Mouse (Mus musculus) heart, embryonic 11.5 days (tissue): ENCODE measurements around the gene Cdhr2. TPM values are rescaled to one million over a fixed set of nuclear protein-coding genes. Genes with fewer than 3 reads are reported as not detected.

Source experiments
- ATAC-seq: fragments of 200-750 bp; cut with Nextera tagmentation; replicated peaks from 2 replicates; pipeline ENCODE4 v1.8.0; 2017; ENCODE audit warnings: moderate library complexity; ENCODE audit not compliant: insufficient number of reproducible peaks, low FRiP score, low TSS enrichment
- H3K27ac ChIP-seq: fragments of 300-500 bp; sonication (generic); 2 replicates; pipeline ENCODE4 v1.5.1; 2014; ENCODE audit warnings: mild to moderate bottlenecking, low read depth, low read length
- H3K27me3 ChIP-seq: fragments of 300-500 bp; sonication (generic); 2 replicates; pipeline ENCODE4 v1.6.1; 2014; ENCODE audit warnings: mild to moderate bottlenecking, low read length, mixed read lengths; ENCODE audit not compliant: control insufficient read depth, insufficient read depth
- H3K36me3 ChIP-seq: fragments of 300-500 bp; sonication (generic); 2 replicates; pipeline ENCODE4 v1.6.1; 2014; ENCODE audit warnings: mild to moderate bottlenecking, low read length, moderate library complexity, mixed read lengths; ENCODE audit not compliant: control insufficient read depth, insufficient read depth
- H3K4me1 ChIP-seq: fragments of 300-500 bp; sonication (generic); 2 replicates; pipeline ENCODE4 v1.6.1; 2014; ENCODE audit warnings: low read length; ENCODE audit not compliant: control insufficient read depth, insufficient read depth
- H3K4me2 ChIP-seq: fragments of 300-500 bp; sonication (generic); 2 replicates; pipeline ENCODE4 v1.6.1; 2014; ENCODE audit warnings: mild to moderate bottlenecking, moderate library complexity
- H3K4me3 ChIP-seq: fragments of 300-500 bp; sonication (generic); 2 replicates; pipeline ENCODE4 v1.5.1; 2014; ENCODE audit warnings: low read depth, low read length
- H3K9ac ChIP-seq: fragments of 300-500 bp; sonication (generic); 2 replicates; pipeline ENCODE4 v1.6.1; 2014; ENCODE audit warnings: mild to moderate bottlenecking, low read depth, low read length, moderate library complexity
- H3K9me3 ChIP-seq: fragments of 300-500 bp; sonication (generic); replicated peaks from 2 replicates; pipeline ENCODE4 v1.6.1; 2016; ENCODE audit warnings: low read length; ENCODE audit not compliant: control insufficient read depth
- WGBS: fragments of 180-500 bp; shearing (Covaris S2); extraction: QIAGEN DNeasy Blood & Tissue Kit; methylation state at CpG from one replicate; pipeline ENCODE4 v1.1.7; 2014; ENCODE audit not compliant: insufficient replicate concordance; 5-methylcytosine and 5-hydroxymethylcytosine counted together
- polyA plus RNA-seq: library from polyadenylated mRNA; unstranded; fragments of >200 nt; fragmentation: Nextera tagmentation; extraction: Ambion mirVana; gene quantifications from 2 replicates; pipeline ENCODE4 v1.2.1, GENCODE M21; 2014

The Cdhr2 gene
- polyA plus RNA-seq, 1 experiment from 2014 or later: 0.04 TPM

GRCm38 (mm10) chr13:54758045-54758755 is 56.9 kb downstream of the Cdhr2 start:
- H3K27ac ChIP-seq: no peak overlapping the region
- H3K4me1 ChIP-seq: peaks cover 8% of the 10 kb centered on the region; the same call in 1 of the 2 replicates
- H3K9me3 ChIP-seq: no peaks in the 10 kb centered on the region
- WGBS: under 1% methylated on average over 43 of the region's 43 CpGs
- H3K4me2 ChIP-seq: peak overlapping the region; percentile 66
- H3K36me3 ChIP-seq: no peaks in the 10 kb centered on the region
- peak overlapping the region; percentile 37 for H3K4me3 ChIP-seq
- H3K27me3 ChIP-seq: peaks cover 53% of the 10 kb centered on the region
- peak; percentile 70 for ATAC-seq
- H3K9ac ChIP-seq: no peak overlapping the region

GRCm38 (mm10) chr13:54758756-54759470 is 57.7 kb downstream of the Cdhr2 start:
- H3K4me2 ChIP-seq: peak overlapping the region; percentile 66
- WGBS: under 1% methylated on average over 29 of the region's 29 CpGs

GRCm38 (mm10) chr13:54759496-54759895 is 58.2 kb downstream of the Cdhr2 start:
- no peak for ATAC-seq
- Histone ChIP-seq H3K36me3 (no peaks in the 10 kb centered on the region), H3K27ac (no peak overlapping the region), H3K4me3 (no peak overlapping the region), H3K4me1 (peaks cover 8% of the 10 kb centered on the region; the same call in 1 of the 2 replicates), H3K9me3 (no peaks in the 10 kb centered on the region), H3K9ac (no peak overlapping the region), H3K27me3 (peaks cover 66% of the 10 kb centered on the region), H3K4me2 (no peak overlapping the region)
- 21% methylated on average over 7 of the region's 7 CpGs for WGBS

More at GRCm38 (mm10) chr13:54758756-54759470, 57.7 kb downstream of the Cdhr2 start:
- no peak for ATAC-seq
- Histone ChIP-seq H3K36me3 (no peaks in the 10 kb centered on the region), H3K27ac (no peak overlapping the region), H3K9ac (no peak overlapping the region), H3K4me1 (peaks cover 8% of the 10 kb centered on the region; the same call in 1 of the 2 replicates), H3K9me3 (no peaks in the 10 kb centered on the region), H3K27me3 (peaks cover 60% of the 10 kb centered on the region), H3K4me3 (peak overlapping the region; percentile 37)

GRCm38 (mm10) chr13:54760164-54760795 is 59.0 kb downstream of the Cdhr2 start:
- Histone ChIP-seq H3K4me3 (no peak overlapping the region), H3K27me3 (peaks cover 74% of the 10 kb centered on the region), H3K27ac (no peak overlapping the region), H3K4me2 (no peak overlapping the region), H3K9me3 (no peaks in the 10 kb centered on the region), H3K4me1 (peaks cover 8% of the 10 kb centered on the region; the same call in 1 of the 2 replicates), H3K9ac (no peak overlapping the region), H3K36me3 (no peaks in the 10 kb centered on the region)
- ATAC-seq: no peak
- WGBS: 54% methylated on average over 8 of the region's 8 CpGs

- Histone ChIP-seq H3K9ac (no peak overlapping the region), H3K27me3 (peaks cover 77% of the 10 kb centered on the region), H3K4me3 (no peak overlapping the region), H3K9me3 (no peaks in the 10 kb centered on the region), H3K36me3 (no peaks in the 10 kb centered on the region), H3K27ac (no peak overlapping the region), H3K4me2 (no peak overlapping the region), H3K4me1 (peaks cover 8% of the 10 kb centered on the region; the same call in 1 of the 2 replicates)
- ATAC-seq: no peak
- WGBS: 77% methylated on average over 7 of the region's 7 CpGs
Measured at GRCm38 (mm10) chr13:54760906-54761305, 59.6 kb downstream of the Cdhr2 start.

- peak overlapping the region; percentile 34 for H3K4me3 ChIP-seq
- peaks cover 6% of the 10 kb centered on the region; the same call in 1 of the 2 replicates for H3K4me1 ChIP-seq
- no peaks in the 10 kb centered on the region for H3K9me3 ChIP-seq
- H3K27me3 ChIP-seq: peaks cover 68% of the 10 kb centered on the region
- no peak overlapping the region for H3K9ac ChIP-seq
- no peak for ATAC-seq
- H3K4me2 ChIP-seq: peak overlapping the region; percentile 67
- H3K27ac ChIP-seq: no peak overlapping the region
- H3K36me3 ChIP-seq: no peaks in the 10 kb centered on the region
- 4% methylated on average over 44 of the region's 44 CpGs for WGBS
Measured at GRCm38 (mm10) chr13:54765281-54766191, 64.3 kb downstream of the Cdhr2 start.

GRCm38 (mm10) chr13:54766192-54766768 is 65.0 kb downstream of the Cdhr2 start, which contains the start of gene Sncb:
Gene Sncb (minus strand): TSS chr13:54766595.
- H3K4me3 ChIP-seq: peak within 1 kb of the TSS; percentile 34
- no peaks in the 10 kb centered on the region for H3K36me3 ChIP-seq
- H3K9me3 ChIP-seq: 0 out of 2 replicates have a peak, but pooled peaks cover 3% of the 10 kb centered on the region
- H3K4me1 ChIP-seq: peaks cover 6% of the 10 kb centered on the region; the same call in 1 of the 2 replicates
- peak within 1 kb of the TSS; percentile 67 for H3K4me2 ChIP-seq
- no peak within 1 kb of the TSS for H3K27ac ChIP-seq
- H3K27me3 ChIP-seq: peaks cover 62% of the 10 kb centered on the region
- 1% methylated on average over 35 of the region's 35 CpGs for WGBS
- no peak within 1 kb of the TSS for H3K9ac ChIP-seq
- ATAC-seq: no peak
